Mouse (Mus musculus): ENCODE measurements around the gene Gvin1.
"Not testable (repeated sequence)": the region's sequence is repeated elsewhere in the genome, so short reads cannot be mapped to it uniquely, and the experiment has no call there.

DNA sequence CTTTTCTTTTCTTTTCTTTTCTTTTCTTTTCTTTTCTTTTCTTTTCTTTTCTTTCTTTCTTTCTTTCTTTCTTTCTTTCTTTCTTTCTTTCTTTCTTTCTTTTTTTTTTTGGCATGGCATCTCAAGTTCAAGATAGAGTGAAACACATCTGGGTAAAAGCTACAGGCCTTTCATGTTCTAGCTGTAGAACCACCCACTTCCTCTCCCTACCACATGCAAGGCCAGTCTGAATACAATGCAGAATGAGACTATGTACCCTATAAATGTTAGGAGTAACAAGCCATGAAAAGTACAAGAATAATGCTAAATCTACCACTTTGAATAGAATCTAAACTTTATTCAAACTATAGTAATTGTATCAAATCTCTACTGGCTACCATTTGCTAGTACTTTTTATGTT lies 38.1 kb downstream of the Gvin1 start:
- TF ChIP-seq CTCF (IDR thresholded peaks at IDR 0.05; ENCODE audit: borderline replicate concordance, control insufficient read depth, extremely low read depth, insufficient read depth, low read length, poor library complexity); POLR2A (IDR thresholded peaks at IDR 0.05; ENCODE audit: control insufficient read depth, extremely low read depth, insufficient read depth, low read length, poor library complexity): not testable (repeated sequence)
